Mouse (Mus musculus) lung, adult 2 months (tissue): ENCODE results near the gene Wdr5b.

Experiments used
- CTCF ChIP-seq: fragments of 200-500 bp; IDR thresholded peaks from 2 replicates; pipeline ENCODE4 v1.5.1; 2011; ENCODE audit warnings: mild to moderate bottlenecking, low read length, control low read depth; ENCODE audit not compliant: insufficient read depth
- POLR2A ChIP-seq: fragments of 200-500 bp; IDR thresholded peaks from 2 replicates; pipeline ENCODE4 v1.6.1; 2011; ENCODE audit warnings: low read depth, mild to moderate bottlenecking, control low read depth, low read length, borderline replicate concordance; ENCODE audit errors: extremely low read depth

GRCm38 (mm10) chr16:36043964-36044363, 3.0 kb downstream of the Wdr5b start:
- no peak for TF ChIP-seq CTCF
- TF ChIP-seq POLR2A, result no peak
